Mouse (Mus musculus) mouse embryonic stem cell (cell line): ENCODE measurements around the gene Ccdc65.
"Not testable (repeated sequence)": the region's sequence is repeated elsewhere in the genome, so short reads cannot be mapped to it uniquely, and the experiment has no call there.

Experiments used
- in situ Hi-C, 2 experiments: fragments of 300-500 bp; cut with MboI; formaldehyde crosslinking; loops; 1 replicate in 1 of 2; 3 replicates in 1 of 2; pipeline ENCODE4 v1.14.3; 2019 to 2020; ENCODE audit warnings: low sequenced_read_pairs in 2 of 2, low pct_unique_long_range_greater_than_20kb in 1 of 2, mixed read lengths in 1 of 2; ENCODE audit not compliant: unreplicated experiment in 1 of 2

Gene Ccdc65

DNA sequence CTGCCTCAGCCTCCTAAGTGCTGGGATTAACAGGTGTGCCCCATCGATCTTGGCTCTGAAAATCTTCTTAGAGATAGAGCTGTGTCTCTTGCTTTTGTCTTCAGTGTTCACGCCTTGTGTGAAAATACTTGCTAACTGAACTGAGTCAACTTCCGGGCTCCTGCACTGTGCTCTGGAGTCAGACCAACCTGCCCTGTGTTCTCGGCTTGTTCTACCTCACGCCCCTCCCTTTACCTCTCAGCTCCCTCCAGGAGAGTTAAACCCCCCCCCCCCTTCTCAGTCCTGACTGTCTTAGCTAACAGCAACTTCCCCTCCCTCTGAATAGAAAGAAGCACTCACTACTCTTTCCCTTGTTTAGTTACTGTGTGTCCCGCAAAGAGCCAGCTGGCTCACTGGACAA, 22.8 kb downstream of the Ccdc65 start:
- in situ Hi-C loops = no loop called here

GRCm38 (mm10) chr15:98732006-98732531, 24.1 kb downstream of the Ccdc65 start:
- in situ Hi-C loops = no loop called here

DNA sequence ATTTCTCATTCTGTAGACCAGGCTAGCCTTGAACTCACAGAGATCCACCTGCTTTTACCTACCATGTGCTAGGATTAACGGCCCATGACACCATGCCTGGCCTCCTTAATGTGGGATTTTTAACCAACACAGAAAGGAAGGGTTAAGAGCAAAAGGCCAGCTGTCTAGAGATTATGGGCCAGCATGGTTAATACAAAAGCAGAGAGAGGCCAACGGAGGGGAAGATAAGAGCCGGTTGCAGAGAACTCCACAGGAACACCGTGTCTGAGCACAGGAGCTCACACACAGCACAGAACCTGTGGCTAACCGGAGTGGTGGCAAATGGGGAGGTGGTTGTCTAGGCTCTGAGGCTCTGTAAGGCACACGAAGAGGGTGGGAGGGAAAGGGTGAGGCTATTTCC, 25.4 kb downstream of the Ccdc65 start:
- in situ Hi-C loops = no loop called here

DNA sequence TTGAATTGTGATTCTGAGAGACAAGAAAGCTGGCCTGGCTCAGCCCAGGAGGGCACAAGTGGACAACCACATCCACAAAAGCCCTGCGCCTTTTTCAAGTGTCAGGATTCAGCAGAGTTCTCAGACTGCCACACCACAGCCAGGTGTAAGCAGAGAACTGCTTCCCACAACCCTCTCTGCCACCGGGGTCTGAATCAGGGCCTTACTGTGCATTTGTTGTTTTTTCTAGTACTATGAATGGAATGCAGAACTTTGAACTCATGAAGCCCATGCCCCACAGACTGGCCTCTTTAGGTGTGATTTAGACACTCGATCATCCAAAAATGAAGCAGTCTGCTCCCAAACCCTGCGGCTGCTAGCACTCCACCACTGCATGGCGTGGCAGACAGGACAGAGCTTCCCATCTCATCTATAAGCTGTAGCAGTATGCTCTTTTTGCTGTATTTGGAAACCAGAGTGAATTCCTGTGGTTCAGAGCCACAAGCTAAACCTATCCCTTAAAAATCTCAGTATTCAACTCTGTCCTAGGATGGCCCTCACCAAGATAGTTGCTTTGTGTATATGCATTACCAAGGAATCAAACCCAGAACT, 26.1 kb downstream of the Ccdc65 start:
- in situ Hi-C loops = no loop called here

GRCm38 (mm10) chr15:98736521-98736920, 28.5 kb downstream of the Ccdc65 start:
- in situ Hi-C loops = no loop called here

- in situ Hi-C loops = no loop called here
Measured at GRCm38 (mm10) chr15:98737881-98738280, 29.9 kb downstream of the Ccdc65 start.

DNA sequence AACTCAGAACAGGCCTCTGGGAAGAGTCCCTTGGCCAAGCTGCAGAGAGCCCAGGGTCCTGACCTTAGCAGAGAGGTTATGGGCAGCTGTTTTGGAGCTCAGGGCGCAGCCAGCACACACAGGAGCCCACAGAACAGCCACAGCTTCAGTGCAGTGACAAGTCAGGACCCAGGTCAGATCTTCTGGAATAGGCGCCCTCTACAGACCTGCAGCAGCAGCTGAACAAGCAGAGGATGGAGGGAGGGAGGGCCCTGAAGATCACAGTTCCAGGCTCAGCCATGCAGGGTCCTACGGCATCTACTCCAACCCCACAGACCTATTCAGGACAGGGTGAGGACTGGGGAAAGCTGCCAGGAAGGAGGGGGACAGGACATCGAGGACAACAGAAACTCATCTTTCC, 30.8 kb downstream of the Ccdc65 start:
- in situ Hi-C loops = no loop called here

GRCm38 (mm10) chr15:98740219-98740618, 32.2 kb downstream of the Ccdc65 start:
- in situ Hi-C loops = no loop called here

- in situ Hi-C loops = no loop called here
Measured at GRCm38 (mm10) chr15:98742766-98743428, 34.9 kb downstream of the Ccdc65 start.

DNA sequence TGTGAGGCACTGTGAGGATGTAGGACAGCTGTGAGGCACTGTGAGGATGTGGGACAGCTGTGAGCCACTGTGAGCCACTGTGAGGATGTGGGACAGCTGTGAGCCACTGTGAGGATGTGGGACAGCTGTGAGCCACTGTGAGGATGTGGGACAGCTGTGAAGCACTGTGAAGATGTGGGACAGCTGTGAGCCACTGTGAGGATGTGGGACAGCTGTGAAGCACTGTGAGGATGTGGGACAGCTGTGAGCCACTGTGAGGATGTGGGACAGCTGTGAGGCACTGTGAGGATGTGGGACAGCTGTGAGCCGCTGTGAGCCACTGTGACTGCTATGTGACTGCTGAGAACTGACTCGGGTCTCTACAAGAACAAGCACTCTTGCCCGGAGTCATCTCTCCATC, 35.9 kb downstream of the Ccdc65 start:
- in situ Hi-C loops = not testable (repeated sequence)

DNA sequence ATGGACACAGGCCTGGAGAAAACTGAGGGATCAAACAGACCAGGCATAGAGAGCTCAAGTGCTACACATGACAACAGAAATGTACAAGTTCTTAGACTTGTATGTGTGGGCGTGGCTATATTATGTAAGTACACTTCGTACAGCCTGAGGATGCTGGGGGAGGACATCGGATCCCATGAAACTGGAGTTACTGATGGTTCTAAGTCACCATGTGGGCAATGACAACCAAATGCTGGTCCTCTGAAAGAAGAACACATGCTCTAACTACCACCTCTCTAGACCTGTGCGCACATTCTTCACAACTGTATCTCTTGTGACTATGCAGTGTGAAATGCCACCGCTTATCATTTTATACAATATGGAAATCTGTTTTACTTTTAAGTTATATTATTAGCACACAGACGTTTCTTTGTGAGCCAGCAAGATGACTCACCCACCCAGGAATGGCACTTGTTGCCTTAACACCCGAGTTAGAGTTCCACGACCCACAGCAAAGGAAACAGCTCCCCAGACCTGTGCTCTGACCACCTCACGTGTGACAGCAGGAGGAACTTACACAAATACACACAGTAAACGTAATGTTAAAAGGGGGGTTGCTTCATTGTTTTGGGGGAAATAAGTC, 38.4 kb downstream of the Ccdc65 start:
- in situ Hi-C loops = no loop called here

DNA sequence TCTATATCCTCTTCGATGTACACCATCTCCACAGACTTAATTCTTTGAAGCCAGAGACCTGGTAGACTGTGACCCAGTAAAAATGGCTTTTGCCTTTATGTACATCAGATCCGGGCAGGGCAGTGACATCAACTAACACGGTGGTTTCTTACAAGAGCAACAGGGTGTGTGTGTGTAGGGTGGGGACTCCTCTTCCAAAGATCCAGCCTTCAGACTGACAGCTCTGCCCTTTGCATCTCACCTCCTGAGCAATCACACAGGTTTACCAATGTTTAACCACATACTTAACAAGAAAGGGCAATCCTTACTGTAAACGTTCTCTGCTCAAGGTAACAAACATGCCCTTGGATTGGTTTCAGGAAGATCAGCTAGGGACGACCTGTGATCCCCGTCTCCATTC, 39.3 kb downstream of the Ccdc65 start:
- in situ Hi-C loops = no loop called here

- in situ Hi-C loops = no loop called here
Measured at GRCm38 (mm10) chr15:98749093-98749492, 41.1 kb downstream of the Ccdc65 start.

DNA sequence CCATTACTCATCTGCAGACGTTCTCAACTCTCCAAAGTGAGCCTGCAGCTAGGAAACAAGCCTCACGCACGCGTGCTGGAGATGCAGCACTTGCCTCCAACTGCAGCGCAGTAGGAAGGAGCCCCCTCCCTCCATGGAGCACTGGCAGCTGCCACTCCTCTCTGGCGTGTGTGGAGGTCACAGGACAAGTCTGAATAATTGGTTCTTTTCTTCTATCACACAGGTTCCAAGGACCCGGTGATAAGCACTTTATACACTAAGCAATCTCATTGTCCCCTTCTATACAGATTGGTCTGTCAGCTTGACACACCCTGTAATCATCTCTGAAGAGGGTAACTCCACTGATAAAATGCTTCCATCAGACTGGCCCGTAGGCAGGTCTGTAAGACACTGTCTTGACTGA, 45.0 kb downstream of the Ccdc65 start:
- in situ Hi-C loops = no loop called here

- in situ Hi-C loops = no loop called here
Measured at GRCm38 (mm10) chr15:98754125-98754524, 46.1 kb downstream of the Ccdc65 start.

GRCm38 (mm10) chr15:98762201-98762621, 54.2 kb downstream of the Ccdc65 start:
- in situ Hi-C loops = no loop called here

- in situ Hi-C loops = no loop called here
Measured at GRCm38 (mm10) chr15:98762670-98763529, 54.9 kb downstream of the Ccdc65 start, which contains the start of gene Arf3. Gene Arf3 (minus strand): TSS chr15:98763214.

GRCm38 (mm10) chr15:98765929-98766328, 57.9 kb downstream of the Ccdc65 start:
- in situ Hi-C loops = no loop called here

DNA sequence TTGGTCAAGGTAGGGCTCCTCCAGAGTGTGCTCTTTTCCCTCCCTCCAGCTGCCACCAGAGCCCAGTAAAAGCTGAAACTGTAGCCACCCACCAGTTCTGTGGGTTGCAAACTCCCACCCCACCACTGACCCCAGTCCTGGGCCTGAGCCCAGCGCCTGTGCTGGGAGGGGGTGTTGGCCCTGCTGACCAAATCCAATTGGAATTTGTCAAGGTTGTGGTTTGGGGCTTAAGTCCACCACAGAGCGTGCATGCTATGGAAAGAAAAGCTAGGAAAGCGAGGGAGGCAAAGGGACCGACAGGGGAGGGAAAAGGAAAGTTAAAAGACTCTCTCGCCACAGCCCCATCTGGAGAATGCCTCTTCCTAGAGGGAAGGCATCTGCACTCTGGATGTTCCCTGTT, 60.3 kb downstream of the Ccdc65 start:
- in situ Hi-C loops = no loop called here
